Mouse (Mus musculus): ENCODE data around the gene Gprc5b. TPM values are rescaled to one million over a fixed set of nuclear protein-coding genes. Genes with fewer than 3 reads are reported as not detected.
A peak's percentile ranks its signal among the peaks of the same experiment; 100 is the strongest.

Gprc5b gene
- total RNA-seq, 2 experiments from 2014 or later, result 94.4 to 98.9 TPM

DNA sequence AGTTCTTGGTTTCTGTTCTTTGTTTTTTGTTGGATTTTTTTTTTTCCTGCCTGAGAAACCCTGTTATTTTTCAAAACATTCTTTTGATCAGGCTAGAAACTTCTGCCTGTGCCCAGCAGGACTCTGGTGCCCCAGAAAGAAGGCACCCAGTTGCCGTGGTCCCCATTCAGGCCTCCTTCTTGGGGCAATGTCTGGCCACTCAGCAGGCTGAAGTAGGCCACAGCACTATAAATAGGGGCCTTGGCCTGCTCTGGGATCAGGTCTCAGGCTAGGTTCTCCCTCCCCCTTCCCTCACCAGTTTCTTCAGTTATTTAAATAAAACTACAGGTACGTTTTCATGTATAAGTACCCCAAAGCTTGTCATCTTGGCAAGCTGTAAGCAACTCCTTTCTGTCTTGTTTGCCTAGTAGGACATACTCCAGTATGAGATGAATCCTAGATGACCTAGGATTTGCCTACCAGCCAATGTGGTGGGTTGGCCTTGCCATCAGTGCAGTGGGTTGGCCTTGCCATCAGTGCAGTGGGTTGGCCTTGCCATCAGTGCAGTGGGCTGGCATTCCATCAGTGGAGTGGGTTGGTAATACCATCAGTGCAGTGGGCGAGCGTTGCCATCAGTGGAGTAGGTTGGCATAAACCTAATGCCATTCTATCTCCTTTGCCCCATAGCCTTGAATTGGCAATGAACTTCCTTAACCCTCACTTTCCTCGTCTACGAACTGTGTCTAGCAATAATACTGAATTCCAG lies 68.3 kb downstream of the Gprc5b start:
- H3K4me3 ChIP-seq, result no peak overlapping the region
- intact Hi-C loops (cut with DNase I), result loop anchor here (2.0 to 5.0 kb wide), 2 partner anchors 51 to 66 kb away; no protein-coding TSS in a partner anchor
- peak in 1 of 2 experiments; percentile 22 for DNase-seq (ENCODE audit: extremely low spot score in 1 of 2, low spot score in 2 of 2)
- TF ChIP-seq CTCF (IDR thresholded peaks at IDR 0.05), result no peak
- H3K27ac ChIP-seq, result no peak overlapping the region

GRCm38 (mm10) chr7:118925547-118925946 lies 69.5 kb downstream of the Gprc5b start:
- intact Hi-C loops (cut with DNase I), result loop anchor here (5.0 kb wide), 1 partner anchor 52 kb away; no protein-coding TSS in a partner anchor
- no peak overlapping the region; the same call in 1 of the 2 replicates for H3K27ac ChIP-seq
- H3K4me3 ChIP-seq, result no peak overlapping the region
- TF ChIP-seq CTCF (IDR thresholded peaks at IDR 0.05), result no peak
- no peak for DNase-seq (ENCODE audit: extremely low spot score in 1 of 2, low spot score in 2 of 2)

GRCm38 (mm10) chr7:118922441-118923202 lies 72.4 kb downstream of the Gprc5b start:
- Histone ChIP-seq H3K4me3 (no peak overlapping the region), H3K27ac (no peak overlapping the region)
- no peak for TF ChIP-seq CTCF (IDR thresholded peaks at IDR 0.05)
- intact Hi-C loops (cut with DNase I), result no loop called here
- no peak for DNase-seq (ENCODE audit: extremely low spot score in 1 of 2, low spot score in 2 of 2)

Other genes with a start within 250 kb of the Gprc5b start
- 1 to 10 TPM; 3.7 to 4.3 TPM for gene Iqck, start 139.5 kb downstream of the Gprc5b start, total RNA-seq (2021)
- gene Knop1, start 139.0 kb downstream of the Gprc5b start, total RNA-seq (2021), result 10 to 100 TPM; 25.9 to 27.0 TPM
- gene Gpr139, start 189.4 kb upstream of the Gprc5b start, total RNA-seq (2021), result under 1 TPM; 0.38 to 0.94 TPM

Data from left cerebral cortex, adult 2 months (tissue).